Mouse (Mus musculus): ENCODE results near the gene Phf14. TPM values are rescaled to one million over a fixed set of nuclear protein-coding genes. Genes with fewer than 3 reads are reported as not detected.
"Not testable (repeated sequence)": the region's sequence is repeated elsewhere in the genome, so short reads cannot be mapped to it uniquely, and the experiment has no call there.

Gene Phf14
- total RNA-seq, 2 experiments from 2014 or later: 163 to 171 TPM

DNA sequence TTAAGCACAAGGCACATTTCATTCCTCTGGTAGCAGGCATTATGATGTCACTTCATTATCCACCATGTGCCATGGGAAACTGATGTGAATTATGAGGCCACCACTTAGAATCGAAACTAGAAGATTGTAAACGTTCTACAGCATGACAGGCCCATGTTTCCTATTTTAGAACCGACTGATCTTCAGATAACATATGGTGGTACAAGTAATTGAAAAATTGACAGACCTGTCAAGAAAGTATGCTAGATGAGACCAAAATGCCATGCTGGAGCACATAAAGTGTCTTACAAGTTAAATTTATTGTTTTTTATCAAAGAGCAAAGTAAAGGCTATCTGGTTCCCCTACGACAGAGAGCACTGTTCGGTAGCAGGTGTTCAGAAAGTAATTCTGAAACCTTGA lies 172.8 kb downstream of the Phf14 start:
- no peak for DNase-seq (ENCODE audit: extremely low spot score in 1 of 2, low spot score in 2 of 2)
- intact Hi-C loops (cut with DNase I): no loop called here

DNA sequence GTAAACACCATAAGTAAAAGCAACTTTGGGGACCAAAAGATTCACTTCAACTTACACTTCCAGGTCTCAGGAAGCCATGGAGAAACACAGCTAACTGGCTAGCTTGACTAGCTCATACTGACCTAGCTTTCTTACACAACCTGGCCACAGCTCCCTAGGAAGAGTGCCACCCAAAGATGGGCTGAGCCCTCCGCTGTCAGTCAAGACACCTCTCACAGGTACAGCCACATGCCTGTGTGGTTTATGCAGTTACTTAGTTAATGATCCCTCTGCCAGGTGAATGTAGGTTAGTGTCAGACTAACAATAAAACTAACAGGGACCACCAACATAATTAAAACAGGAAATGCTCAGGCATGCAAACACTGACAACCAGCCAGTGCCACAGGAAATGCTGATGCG lies 174.1 kb downstream of the Phf14 start:
- DNase-seq (ENCODE audit: extremely low spot score in 1 of 2, low spot score in 2 of 2): no peak
- intact Hi-C loops (cut with DNase I): no loop called here

DNA sequence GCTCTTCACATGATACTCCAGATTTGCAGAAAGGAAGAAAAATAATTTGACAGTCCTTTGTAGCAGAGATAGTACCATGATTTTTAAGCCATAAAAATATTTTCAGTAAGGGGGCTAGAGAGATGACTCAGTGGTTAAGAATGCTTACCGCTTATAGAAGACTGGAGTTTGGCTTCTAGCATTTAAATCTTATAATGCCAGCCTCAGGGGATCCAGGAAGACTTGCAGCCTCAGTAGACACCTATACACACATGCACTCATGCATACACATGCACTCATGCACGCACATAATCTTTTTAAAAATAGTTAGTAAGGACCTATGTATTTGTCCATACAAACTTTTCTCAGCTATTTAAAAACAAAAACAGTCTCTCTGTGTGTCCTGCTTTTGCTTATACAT lies 174.5 kb downstream of the Phf14 start:
- no peak for DNase-seq (ENCODE audit: extremely low spot score in 1 of 2, low spot score in 2 of 2)
- intact Hi-C loops (cut with DNase I): no loop called here

DNA sequence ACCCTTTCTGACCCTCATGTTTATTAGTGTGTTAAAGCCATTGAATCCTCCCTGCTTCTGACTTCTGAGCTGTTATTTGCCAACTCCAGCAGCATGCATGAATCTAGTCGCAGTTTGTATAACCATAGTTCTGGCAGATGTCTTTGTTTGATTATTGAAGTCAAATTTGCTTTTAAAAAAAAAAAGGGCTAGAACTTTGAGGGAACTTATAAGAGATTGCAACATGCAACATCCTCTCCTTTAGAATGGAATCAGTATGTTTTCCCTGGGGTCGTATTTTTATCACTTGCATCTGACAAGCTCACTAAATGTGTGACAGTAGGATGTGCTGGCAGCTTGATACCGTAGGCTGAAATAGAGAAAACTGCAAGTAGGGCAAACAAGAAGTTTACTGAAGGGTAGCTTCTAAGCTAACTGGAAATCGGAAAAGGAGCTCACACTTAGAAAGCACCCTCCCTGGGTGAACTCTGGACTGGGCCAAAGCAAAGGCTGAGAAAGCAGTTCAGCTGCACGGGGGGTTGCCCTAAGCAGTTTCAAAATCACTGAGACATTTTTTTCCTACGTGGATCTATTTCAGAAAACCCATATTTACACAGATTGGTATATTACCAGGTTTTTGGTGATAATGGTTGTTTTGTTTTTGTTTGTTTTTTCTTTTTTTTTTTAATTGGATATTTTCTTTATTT lies 175.1 kb downstream of the Phf14 start:
- intact Hi-C loops (cut with DNase I): no loop called here
- no peak for DNase-seq (ENCODE audit: extremely low spot score in 1 of 2, low spot score in 2 of 2)

DNA sequence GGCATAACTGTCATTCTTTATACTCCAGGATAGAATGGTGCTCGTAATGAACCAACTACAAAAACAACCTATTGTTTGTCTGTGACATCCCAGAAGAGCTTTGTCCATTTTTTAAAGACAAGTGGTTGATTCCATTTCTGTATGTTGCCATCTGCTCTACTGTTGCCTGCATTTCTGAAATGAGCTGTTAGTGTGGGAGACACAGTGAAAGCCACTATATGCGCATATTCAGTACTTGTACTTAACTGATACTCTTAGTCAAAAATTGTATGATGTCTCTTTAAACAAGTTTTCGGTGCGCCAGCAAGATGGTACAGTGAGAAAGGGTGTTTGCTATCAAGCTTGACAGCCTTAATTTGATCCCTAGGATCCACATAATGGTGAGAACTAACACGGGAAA lies 177.1 kb downstream of the Phf14 start:
- DNase-seq (ENCODE audit: extremely low spot score in 1 of 2, low spot score in 2 of 2): no peak
- intact Hi-C loops (cut with DNase I): no loop called here

DNA sequence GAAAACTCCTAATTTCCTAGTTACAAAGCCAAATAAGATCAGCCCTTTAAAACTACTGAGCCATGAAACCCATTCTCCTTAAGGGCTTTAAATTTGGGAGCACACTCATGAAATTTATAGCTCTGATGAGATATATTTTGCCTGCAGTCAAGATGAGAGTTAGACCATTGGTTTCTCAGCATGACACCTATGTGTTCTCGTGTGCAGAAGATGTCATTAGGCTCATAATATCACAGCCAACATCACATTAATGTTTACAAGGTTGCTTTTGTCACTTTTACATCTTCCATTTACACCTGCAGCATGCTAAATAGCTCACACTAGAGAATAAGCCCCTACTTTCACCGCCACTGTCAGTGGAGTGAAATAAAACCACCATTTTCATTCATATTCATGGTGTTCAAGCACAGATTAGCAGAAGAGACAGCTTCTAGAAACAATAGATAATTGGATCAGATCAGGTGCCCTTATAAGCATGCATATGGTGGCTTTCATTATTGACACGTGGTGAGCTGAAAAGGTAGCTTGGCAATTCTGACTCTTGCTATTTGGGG lies 181.9 kb downstream of the Phf14 start:
- DNase-seq (ENCODE audit: extremely low spot score in 1 of 2, low spot score in 2 of 2): no peak

DNA sequence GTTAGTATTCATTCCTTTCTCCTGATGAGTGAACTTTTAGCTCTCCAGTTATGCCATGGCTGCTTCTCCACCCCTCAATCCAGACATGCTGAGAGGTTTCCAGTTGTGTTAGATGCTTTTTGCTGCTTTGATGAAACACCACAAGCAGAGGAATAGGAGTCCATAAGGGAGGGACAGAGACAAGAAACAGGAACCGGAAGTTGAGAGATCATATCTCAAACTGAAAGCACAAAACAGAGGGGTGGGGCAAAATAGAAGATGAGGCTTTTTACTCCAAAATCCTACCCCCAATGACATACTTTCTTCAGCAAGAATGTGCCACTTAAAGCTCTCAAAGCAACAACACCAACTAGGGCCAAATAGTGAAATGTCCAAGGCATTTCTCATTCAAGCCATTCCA lies 188.1 kb downstream of the Phf14 start:
- no peak for DNase-seq (ENCODE audit: extremely low spot score in 1 of 2, low spot score in 2 of 2)
- intact Hi-C loops (cut with DNase I): no loop called here

More for the DNA sequence above, 181.9 kb downstream of the Phf14 start:
- intact Hi-C loops (cut with DNase I): no loop called here

DNA sequence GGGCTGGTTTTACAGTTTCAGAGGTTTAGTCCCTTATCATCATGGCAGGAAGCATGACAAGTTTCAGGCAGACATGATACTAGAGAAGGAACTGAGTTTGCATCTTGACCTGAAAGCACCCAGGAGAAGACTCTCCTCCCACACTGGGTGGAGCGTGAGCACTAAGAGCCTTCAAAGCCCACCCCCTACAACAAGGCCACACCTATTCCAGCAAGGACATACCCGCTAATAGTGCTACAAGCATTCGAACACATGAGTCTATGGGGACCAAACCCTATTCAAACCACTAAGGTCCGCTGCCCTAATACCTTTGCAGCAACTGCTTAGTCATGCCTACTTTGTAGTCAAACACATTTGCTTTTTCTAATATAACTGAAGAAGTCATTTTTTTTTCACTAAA lies 189.5 kb downstream of the Phf14 start:
- no peak for DNase-seq (ENCODE audit: extremely low spot score in 1 of 2, low spot score in 2 of 2)
- intact Hi-C loops (cut with DNase I): no loop called here

DNA sequence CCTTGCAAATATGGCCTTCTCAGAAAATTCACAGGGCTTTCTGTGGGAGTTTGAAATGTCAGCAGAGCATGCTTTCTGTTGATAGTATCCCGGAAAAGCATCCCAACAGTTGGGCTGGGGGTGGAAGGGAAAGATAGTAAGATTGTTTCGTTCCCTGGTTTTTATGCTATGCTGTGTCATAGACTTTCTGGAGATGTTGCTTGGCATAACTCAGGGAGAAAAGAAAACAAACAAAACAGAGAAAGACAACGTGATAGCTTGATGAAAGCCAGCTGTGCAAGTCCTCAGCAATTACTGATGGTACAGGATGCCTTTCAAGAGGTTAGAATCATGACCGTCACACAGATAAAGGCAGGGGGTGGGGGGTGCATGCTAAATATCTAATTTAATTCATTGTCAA lies 197.5 kb downstream of the Phf14 start:
- DNase-seq (ENCODE audit: extremely low spot score in 1 of 2, low spot score in 2 of 2): no peak
- intact Hi-C loops (cut with DNase I): no loop called here

DNA sequence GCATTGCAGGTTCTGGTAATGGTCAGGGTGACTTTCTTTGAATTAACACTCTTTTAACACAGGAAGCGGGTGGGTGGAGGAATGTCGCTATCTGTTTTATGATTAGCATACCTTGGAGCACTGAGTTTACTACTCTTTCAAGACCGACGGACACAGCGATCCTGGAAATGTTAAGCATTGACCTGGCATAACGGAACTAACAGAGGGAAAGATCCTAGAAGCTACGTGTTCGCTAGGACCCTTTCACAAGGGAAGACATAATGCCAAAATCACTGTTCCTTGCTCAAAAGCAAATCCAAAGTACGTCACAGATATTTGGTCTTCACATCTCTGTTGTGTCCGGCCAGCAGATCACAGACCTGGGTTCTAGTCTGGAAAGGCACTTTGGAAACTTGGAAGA lies 199.7 kb downstream of the Phf14 start:
- intact Hi-C loops (cut with DNase I): no loop called here
- DNase-seq (ENCODE audit: extremely low spot score in 1 of 2, low spot score in 2 of 2): no peak

DNA sequence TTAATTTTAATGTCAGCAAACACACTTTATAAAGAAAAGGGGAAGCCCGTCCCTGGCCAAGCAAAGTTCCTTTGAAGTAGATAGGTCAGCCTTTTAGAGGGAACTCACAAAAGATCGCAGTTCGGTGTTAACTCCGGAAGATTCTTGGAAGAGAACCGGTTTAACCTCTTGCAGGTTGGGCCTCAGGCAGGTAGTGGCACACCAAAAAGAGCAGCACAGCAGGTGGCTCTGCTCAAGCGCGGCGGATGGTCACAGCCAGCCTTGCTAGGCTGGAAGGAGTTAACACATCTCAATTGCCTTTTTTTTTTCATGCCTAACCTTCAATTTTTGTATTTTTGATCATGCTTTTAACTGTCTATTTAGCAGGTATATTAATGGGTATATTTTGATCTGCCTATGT lies 200.2 kb downstream of the Phf14 start:
- intact Hi-C loops (cut with DNase I): no loop called here
- no peak for DNase-seq (ENCODE audit: extremely low spot score in 1 of 2, low spot score in 2 of 2)

DNA sequence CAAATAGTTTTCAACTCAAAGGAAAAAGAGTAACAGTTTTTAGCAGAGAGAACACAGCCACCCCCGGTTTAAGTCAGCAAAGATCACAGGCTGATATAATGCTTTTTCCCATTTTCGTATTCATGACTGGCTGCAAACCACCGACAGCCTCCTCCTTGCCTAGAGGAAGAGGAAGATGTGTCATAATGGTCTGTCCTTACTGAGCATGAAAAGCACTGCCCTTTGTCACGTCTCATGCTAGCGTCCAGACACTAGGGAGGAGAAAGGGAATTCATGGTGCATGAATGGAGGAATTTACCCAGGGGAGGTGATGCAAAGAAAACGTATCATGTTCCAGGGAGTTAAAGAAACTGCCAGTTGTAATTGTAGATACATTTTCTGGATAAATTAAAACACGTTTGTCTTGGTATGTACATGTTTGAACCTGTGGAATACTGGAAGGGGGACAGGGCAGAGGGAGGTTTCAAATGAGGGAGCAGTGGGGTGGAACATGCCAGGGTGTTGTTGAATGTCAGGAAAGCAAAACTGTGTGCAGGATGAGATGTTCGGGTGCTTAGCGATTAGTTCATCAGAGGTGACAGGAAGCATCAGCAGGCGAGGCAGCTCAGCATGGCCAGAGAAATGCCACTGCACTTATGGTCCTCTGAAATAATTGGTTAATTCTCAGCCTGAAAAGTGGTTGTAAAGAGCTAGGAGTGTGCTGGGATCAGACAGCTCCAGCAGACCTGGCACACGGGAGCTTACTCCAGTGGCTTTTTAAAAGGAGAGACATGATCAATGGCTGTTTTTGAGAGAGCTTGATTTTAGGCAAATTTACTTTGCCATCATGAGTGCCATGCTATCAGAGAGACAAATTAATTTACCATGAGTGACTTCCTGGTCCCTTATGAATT lies 209.6 kb downstream of the Phf14 start:
- intact Hi-C loops (cut with DNase I): no loop called here
- DNase-seq (ENCODE audit: extremely low spot score in 1 of 2, low spot score in 2 of 2): no peak

DNA sequence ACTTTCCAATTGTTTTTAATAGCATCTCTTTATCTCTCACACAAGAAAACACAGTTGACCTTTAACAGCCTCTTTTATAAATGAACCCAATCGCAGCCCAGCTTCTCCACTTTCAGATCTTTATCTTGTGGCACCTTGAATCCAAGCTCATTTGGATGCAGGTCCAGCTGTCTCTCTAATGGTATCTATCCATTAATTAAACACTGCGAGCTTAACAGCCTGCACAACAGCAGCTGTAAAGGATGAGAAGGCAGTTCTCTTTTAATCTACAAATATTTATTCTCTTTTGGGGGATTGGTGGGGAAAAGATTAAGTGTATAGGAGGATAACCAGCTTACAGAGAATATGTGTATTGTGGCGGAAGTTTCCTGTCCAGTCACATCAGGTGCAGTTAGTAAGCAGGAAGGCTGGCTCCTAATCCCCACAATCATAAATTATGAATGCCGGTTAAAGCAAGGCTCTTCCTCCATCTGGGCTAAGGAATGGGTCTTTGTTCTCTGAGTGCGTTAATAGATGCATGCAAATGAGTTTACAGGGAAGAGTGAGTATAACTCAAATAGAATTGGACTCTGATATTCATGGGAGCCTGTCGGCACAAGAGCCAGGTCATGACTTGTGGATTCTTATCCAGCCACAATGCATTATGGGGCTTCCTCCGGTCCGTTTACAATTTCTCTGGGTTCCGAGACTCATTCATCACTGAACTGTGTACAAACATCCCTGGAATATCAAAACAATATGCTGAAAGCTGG lies 210.4 kb downstream of the Phf14 start:
- DNase-seq (ENCODE audit: extremely low spot score in 1 of 2, low spot score in 2 of 2): no peak

DNA sequence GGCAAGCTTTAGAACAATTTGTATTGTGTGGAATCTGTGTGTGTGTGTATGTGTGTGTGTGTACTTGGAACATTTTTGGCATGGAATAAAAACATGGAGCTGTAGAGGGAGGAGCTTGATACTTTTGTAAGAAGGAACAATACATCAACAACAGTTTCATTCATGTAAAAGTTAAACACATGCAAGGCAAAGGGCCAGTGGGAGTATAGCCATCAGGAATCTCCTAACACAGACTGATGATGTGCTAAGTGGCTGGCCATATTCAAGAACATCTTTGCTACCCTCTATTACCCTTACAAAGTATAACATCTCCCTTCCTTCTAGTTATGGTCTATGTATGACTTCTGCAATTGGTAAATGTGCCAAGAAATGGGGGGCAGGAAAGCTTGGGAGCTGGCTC lies 215.2 kb downstream of the Phf14 start:
- DNase-seq (ENCODE audit: extremely low spot score in 1 of 2, low spot score in 2 of 2): no peak
- intact Hi-C loops (cut with DNase I): no loop called here

More for the DNA sequence above, 210.4 kb downstream of the Phf14 start:
- intact Hi-C loops (cut with DNase I): no loop called here

DNA sequence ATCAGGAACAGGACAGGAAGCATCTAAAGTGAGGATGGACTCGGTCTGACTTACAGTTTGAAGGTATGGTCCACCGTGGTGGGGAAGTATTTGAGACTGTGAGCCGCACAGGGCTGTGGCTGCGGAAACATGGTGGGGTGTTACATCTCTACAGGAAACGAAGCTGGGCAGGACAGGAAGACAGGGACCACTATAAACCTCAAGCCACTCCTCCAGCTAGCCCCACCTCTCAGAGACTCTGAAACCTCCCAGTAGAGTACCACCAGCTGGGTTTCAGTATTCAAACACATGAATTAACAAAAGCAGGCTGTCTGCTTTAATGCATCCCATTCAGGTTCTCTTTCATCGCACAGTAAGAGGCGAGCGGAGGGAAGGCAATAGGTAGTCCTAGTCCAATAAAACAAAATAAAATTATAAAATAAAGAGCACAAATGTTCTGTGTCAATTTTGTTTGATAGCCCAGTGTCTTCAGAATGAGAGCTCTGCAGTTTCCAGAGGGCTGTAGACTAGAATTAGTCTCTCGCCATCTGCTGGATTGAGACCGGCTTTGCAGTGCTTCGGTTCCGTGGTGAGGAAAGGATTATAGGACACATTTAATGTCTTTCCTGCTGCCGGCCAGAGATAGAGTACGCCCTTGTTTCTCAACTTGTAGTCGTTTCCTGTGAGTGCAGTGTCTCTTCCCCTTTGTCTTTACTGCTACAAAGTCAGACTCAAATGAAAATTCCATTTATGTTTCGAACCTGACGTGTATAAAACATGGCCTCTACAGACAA lies 217.6 kb downstream of the Phf14 start:
- intact Hi-C loops (cut with DNase I): no loop called here
- DNase-seq (ENCODE audit: extremely low spot score in 1 of 2, low spot score in 2 of 2): peak; percentile 62 to 63

DNA sequence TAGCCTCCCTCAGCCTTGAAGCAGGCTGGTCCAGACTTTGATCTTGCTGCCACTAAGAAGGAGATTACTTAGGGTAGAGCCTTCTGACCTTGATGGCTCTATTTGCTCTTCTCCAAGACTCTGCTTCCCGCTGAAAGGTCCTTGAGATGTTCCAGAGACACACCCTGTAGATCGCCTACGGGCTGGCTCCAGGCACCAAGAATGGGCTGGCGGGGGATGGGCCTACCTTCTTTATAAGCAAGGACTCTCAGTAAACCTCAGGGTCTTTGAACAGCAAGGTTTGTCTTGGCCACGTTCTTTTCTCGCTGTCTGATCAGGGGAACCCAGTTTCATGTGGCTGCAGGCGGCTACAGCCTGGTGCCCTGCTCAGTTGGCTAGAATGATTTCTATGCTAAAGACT lies 219.0 kb downstream of the Phf14 start:
- DNase-seq (ENCODE audit: extremely low spot score in 1 of 2, low spot score in 2 of 2); intact Hi-C loops (cut with DNase I): not testable (repeated sequence)

DNA sequence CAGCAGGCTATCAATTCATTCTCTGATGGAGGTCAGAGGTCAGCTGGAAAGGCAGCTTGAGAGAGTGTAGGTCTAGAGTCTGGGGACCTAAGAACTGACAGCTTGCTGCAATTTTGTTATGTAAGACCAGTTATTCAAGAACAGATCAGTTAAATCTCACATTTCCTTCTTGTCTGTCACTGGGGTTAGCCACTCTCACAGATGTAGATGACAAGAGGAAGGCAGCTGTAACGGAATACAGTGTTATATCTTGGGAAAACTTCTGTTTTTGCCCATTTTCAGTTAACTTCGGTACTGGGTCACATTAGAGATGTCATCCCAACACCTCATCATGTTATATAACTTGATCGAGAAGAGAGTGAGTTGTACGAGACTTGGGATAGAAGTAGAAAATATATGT lies 219.7 kb downstream of the Phf14 start:
- intact Hi-C loops (cut with DNase I): no loop called here

More for the DNA sequence above, 219.7 kb downstream of the Phf14 start:
- no peak for DNase-seq (ENCODE audit: extremely low spot score in 1 of 2, low spot score in 2 of 2)

All from left cerebral cortex, postnatal 10 days (tissue).